Mouse (Mus musculus): Measurements from ENCODE around the gene Wdr76. TPM values are rescaled to one million over a fixed set of nuclear protein-coding genes. Genes with fewer than 3 reads are reported as not detected.
"Not testable (repeated sequence)": the region's sequence is repeated elsewhere in the genome, so short reads cannot be mapped to it uniquely, and the experiment has no call there.

Wdr76 gene
- 2.4 TPM for polyA plus RNA-seq (2012; fragmentation: generic; extraction: Trizol)

GRCm38 (mm10) chr2:121505942-121506882, at the start of gene Wdr76, which contains the start of gene Mfap1a:
Gene Wdr76, plus strand, starts transcription at chr2:121506723.
Gene Mfap1a, minus strand, starts transcription at chr2:121506665.
- TF ChIP-seq MYOD1 (IDR thresholded peaks at IDR 0.05; ENCODE audit: control insufficient read depth in 1 of 3, insufficient read length in 2 of 3, low read depth in 2 of 3) = peak in 2 of 3 experiments; percentile 29 to 50
- TF ChIP-seq POLR2AphosphoS2 (IDR thresholded peaks at IDR 0.05; ENCODE audit: insufficient read length, low read depth) = peak; percentile 91
- TF ChIP-seq E2F4 (IDR thresholded peaks at IDR 0.05; ENCODE audit: insufficient read depth) = peak; percentile 84
- TF ChIP-seq TCF12 (IDR thresholded peaks at IDR 0.05; ENCODE audit: insufficient read depth, poor library complexity, severe bottlenecking) = peak; percentile 4
- TF ChIP-seq MYOG (IDR thresholded peaks at IDR 0.05; ENCODE audit: control insufficient read depth in 1 of 3, insufficient read depth in 1 of 3, insufficient read length in 2 of 3, low read depth in 2 of 3) = peak in 2 of 3 experiments; percentile 22 to 68
- peak; percentile 88 for TF ChIP-seq POLR2A (IDR thresholded peaks at IDR 0.05; ENCODE audit: insufficient read length, low read depth)
- Histone ChIP-seq H3ac (ENCODE audit: control insufficient read depth, insufficient read length) (peak within 1 kb of the TSS; percentile 6), H3K79me2 (ENCODE audit: control insufficient read depth, insufficient read depth) (peaks cover 31% of the 10 kb centered on the region), H3K4me3 (peak within 1 kb of the TSS; percentile 69), H3K4me2 (ENCODE audit: low read depth) (peak within 1 kb of the TSS; percentile 83)
- H3K36me3 ChIP-seq (ENCODE audit: control insufficient read depth, insufficient read depth); H3K27me3 ChIP-seq (ENCODE audit: control insufficient read depth, insufficient read depth, insufficient read length): not testable (repeated sequence)

DNA sequence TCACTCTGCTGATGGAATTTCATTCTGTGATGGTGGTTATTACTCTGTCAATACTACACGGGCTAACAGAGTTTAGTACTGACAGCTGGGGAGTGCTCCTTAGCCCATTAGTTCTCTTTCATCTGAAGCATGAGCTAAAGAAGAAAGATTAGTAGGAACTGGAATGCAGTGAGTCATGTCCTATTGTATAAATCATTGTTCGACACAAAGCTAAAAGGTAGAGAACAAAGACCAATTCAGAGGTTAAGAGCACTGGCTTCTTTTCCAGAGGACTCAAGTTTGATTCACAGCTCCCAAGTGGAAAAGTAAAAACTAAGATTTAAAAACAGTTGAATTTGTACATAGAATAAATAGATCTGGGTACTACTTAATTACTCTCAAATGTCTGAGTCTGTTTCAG, 46.5 kb upstream of the Wdr76 start:
- Histone ChIP-seq H3ac (ENCODE audit: control insufficient read depth, insufficient read length) (no peak overlapping the region), H3K4me3 (no peak overlapping the region), H3K36me3 (ENCODE audit: control insufficient read depth, insufficient read depth) (peaks cover 4% of the 10 kb centered on the region), H3K27me3 (ENCODE audit: control insufficient read depth, insufficient read depth, insufficient read length) (no peaks in the 10 kb centered on the region), H3K79me2 (ENCODE audit: control insufficient read depth, insufficient read depth) (peaks cover 13% of the 10 kb centered on the region), H3K4me2 (ENCODE audit: low read depth) (peak overlapping the region; percentile 6)
- TF ChIP-seq TCF12 (IDR thresholded peaks at IDR 0.05; ENCODE audit: insufficient read depth, poor library complexity, severe bottlenecking) (no peak), CEBPB (IDR thresholded peaks at IDR 0.05; ENCODE audit: insufficient read depth, poor library complexity, severe bottlenecking) (no peak)

DNA sequence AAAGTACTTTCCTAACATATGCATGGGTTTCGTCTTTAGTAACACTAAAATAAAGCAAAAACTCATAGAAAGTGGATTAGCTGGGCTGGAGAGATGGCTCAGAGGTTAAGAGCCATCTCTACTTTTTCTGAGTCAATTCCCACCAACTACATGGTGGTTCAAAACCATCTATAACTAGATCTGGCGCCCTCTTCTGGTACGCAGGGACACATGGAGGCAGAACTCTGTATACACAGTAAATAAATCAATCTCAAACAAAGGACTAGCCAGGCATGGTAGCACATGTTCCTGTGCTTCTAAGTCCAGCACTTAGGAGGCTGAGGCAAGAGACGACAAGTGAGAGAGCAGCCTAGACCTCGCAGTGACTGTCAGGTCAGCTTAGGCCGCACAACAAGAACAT, 37.5 kb upstream of the Wdr76 start:
- not testable (repeated sequence) for H3K4me2 ChIP-seq (ENCODE audit: low read depth); H3K36me3 ChIP-seq (ENCODE audit: control insufficient read depth, insufficient read depth); H3K27me3 ChIP-seq (ENCODE audit: control insufficient read depth, insufficient read depth, insufficient read length); H3ac ChIP-seq (ENCODE audit: control insufficient read depth, insufficient read length); H3K4me3 ChIP-seq
- peaks cover 16% of the 10 kb centered on the region for H3K79me2 ChIP-seq (ENCODE audit: control insufficient read depth, insufficient read depth)

DNA sequence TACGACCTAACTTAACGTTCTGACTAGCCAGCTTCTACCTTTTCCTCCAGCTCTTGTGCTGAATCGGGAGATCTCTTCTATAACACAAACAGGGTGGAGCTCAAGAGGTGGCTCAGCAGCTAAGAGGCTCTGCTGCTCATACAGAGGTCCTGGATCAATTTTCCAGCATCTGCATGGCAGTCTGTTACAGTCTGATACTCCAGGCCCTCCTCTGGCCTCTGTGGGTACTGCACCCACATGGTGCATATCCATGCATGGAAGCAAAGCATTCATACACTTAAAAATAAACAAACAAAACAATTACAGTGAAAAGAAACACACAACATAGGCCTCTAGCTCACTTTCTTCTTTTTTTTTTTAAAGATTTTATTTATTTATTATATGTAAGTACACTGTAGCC, 33.7 kb upstream of the Wdr76 start:
- not testable (repeated sequence) for H3ac ChIP-seq (ENCODE audit: control insufficient read depth, insufficient read length); H3K27me3 ChIP-seq (ENCODE audit: control insufficient read depth, insufficient read depth, insufficient read length); H3K36me3 ChIP-seq (ENCODE audit: control insufficient read depth, insufficient read depth)
- Histone ChIP-seq H3K79me2 (ENCODE audit: control insufficient read depth, insufficient read depth) (peaks cover 16% of the 10 kb centered on the region), H3K4me3 (peak overlapping the region; percentile 40), H3K4me2 (ENCODE audit: low read depth) (peak overlapping the region; percentile 70)

- peaks cover 16% of the 10 kb centered on the region for H3K79me2 ChIP-seq (ENCODE audit: control insufficient read depth, insufficient read depth)
- TF ChIP-seq POLR2A (IDR thresholded peaks at IDR 0.05; ENCODE audit: insufficient read length, low read depth) = peak; percentile 74
- peak in 2 of 3 experiments; percentile 23 to 28 for TF ChIP-seq MYOD1 (IDR thresholded peaks at IDR 0.05; ENCODE audit: control insufficient read depth in 1 of 3, insufficient read length in 2 of 3, low read depth in 2 of 3)
- TF ChIP-seq POLR2AphosphoS2 (IDR thresholded peaks at IDR 0.05; ENCODE audit: insufficient read length, low read depth) = peak; percentile 84
- peak in 1 of 3 experiments; percentile 52 for TF ChIP-seq MYOG (IDR thresholded peaks at IDR 0.05; ENCODE audit: control insufficient read depth in 1 of 3, insufficient read depth in 1 of 3, insufficient read length in 2 of 3, low read depth in 2 of 3)
- H3ac ChIP-seq (ENCODE audit: control insufficient read depth, insufficient read length); H3K36me3 ChIP-seq (ENCODE audit: control insufficient read depth, insufficient read depth); H3K27me3 ChIP-seq (ENCODE audit: control insufficient read depth, insufficient read depth, insufficient read length): not testable (repeated sequence)
- H3K4me3 ChIP-seq = peak within 1 kb of the TSS; percentile 40
- peak within 1 kb of the TSS; percentile 86 for H3K4me2 ChIP-seq (ENCODE audit: low read depth)
Measured at GRCm38 (mm10) chr2:121473301-121474179, 33.0 kb upstream of the Wdr76 start, which contains the start of gene Mfap1b. Gene Mfap1b, minus strand, starts transcription at chr2:121474067.

DNA sequence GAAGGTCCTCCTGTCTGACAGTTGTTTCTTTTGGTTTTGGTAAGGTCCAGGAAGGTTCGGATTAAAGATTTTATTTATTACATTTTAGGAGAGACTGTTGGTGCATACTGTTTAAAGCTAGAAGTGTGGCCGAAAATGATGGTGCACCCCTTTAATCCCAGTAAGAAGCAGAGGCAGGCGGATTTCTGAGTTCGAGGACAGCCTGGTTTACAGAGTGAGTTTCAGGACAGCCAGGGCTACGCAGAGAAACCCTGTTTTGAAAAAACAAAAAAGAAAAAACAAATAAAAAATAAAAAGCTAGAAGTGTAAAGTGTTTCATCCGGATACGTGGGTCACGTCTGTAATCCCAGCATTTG, 32.4 kb upstream of the Wdr76 start:
- no peaks in the 10 kb centered on the region for H3K27me3 ChIP-seq (ENCODE audit: control insufficient read depth, insufficient read depth, insufficient read length)
- TF ChIP-seq USF1 (IDR thresholded peaks at IDR 0.05; ENCODE audit: low read depth) = no peak
- H3K79me2 ChIP-seq (ENCODE audit: control insufficient read depth, insufficient read depth) = peaks cover 16% of the 10 kb centered on the region
- H3K36me3 ChIP-seq (ENCODE audit: control insufficient read depth, insufficient read depth) = no peaks in the 10 kb centered on the region
- no peak overlapping the region for H3ac ChIP-seq (ENCODE audit: control insufficient read depth, insufficient read length)
- peak overlapping the region; percentile 86 for H3K4me2 ChIP-seq (ENCODE audit: low read depth)
- H3K4me3 ChIP-seq = peak overlapping the region; percentile 40

GRCm38 (mm10) chr2:121475306-121475705, 31.2 kb upstream of the Wdr76 start:
- not testable (repeated sequence) for H3ac ChIP-seq (ENCODE audit: control insufficient read depth, insufficient read length); H3K4me3 ChIP-seq; H3K27me3 ChIP-seq (ENCODE audit: control insufficient read depth, insufficient read depth, insufficient read length); H3K36me3 ChIP-seq (ENCODE audit: control insufficient read depth, insufficient read depth); H3K4me2 ChIP-seq (ENCODE audit: low read depth)
- H3K79me2 ChIP-seq (ENCODE audit: control insufficient read depth, insufficient read depth) = peaks cover 16% of the 10 kb centered on the region
